Mouse (Mus musculus) cerebellum, adult 9-10 months (tissue): ENCODE results near the gene Fam117b.

Source experiments
- DNase-seq: peaks from one replicate; pipeline ENCODE4 v3.0.0; 2022

Gene Fam117b

GRCm38 (mm10) chr1:59912413-59913157, at the start of gene Fam117b:
Gene Fam117b (plus strand): TSS chr1:59913006.
- peak; percentile 98 for DNase-seq

DNA sequence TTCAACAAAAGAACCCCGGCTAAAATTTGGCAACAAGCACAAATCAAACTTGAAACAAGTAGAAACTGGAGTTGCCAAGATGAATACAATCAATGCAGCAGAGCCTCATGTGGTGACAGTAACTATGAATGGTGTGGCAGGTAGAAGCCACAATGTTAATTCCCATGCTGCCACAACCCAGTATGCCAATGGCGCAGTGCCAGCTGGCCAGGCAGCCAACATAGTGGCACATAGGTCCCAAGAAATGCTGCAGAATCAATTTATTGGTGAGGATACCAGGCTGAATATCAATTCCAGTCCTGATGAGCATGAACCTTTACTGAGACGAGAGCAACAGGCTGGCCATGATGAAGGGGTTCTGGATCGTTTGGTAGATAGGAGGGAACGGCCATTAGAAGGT, 44.8 kb upstream of the Fam117b start:
- no peak for DNase-seq

- no peak for DNase-seq
Measured at GRCm38 (mm10) chr1:59874023-59874422, 38.8 kb upstream of the Fam117b start.

- no peak for DNase-seq
Measured at GRCm38 (mm10) chr1:59878098-59878497, 34.7 kb upstream of the Fam117b start.

DNA sequence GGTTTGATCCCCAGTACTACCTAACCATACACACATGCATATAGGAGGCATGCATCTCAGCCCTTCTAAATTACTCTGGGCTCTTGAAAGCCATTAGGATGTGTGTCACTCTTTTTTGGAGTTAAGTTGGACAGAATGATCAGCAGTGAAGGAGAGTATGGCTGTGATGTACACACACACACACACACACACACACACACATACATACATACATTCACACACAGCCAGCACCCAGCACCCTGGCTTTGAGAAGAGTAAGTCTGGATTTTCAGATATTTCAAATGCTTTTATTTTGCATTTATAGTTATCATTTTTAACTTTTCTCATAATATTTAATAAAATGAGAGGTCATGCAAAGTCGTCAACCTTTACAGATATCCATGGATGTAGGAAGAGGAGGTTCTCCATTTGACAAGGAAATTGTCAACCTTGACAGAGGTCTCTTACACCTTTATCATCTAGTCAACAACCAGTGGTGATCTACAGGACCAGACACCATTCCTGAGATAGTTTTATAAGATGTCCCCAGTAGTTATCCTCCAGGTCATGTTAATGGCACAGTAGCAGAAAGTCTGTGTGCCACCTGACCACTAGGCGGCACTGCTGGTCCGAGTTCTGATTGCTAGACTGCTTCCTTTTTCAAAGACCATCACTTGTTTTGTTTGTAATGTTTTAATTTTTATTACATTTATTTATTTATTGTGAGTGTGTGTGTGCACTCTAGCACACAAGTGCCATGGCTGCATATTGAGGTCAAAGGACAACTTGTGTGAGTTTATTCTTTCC, 29.3 kb upstream of the Fam117b start:
- peak; percentile 75 for DNase-seq

GRCm38 (mm10) chr1:59886899-59887298, 25.9 kb upstream of the Fam117b start:
- no peak for DNase-seq

- DNase-seq: no peak
Measured at GRCm38 (mm10) chr1:59888018-59888417, 24.8 kb upstream of the Fam117b start.

DNA sequence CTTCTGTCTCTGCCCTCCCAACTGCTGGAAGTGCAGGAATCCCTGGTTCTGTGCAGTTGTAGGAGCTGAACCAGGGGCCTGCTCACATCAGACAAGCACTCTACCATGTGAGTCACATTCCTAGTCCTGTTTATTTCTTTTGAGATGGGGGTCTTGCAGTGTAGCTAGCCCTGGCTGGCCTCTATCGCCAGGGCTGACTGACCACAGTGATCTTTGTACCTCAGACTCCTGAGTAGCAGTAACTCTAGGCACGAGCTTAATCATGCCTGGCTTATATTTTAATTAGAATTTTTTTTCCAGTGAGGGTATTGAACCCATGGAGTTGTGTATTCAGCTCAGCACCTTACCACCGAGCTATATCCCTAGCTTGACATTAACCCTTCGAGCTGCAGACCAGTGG, 21.6 kb upstream of the Fam117b start:
- no peak for DNase-seq

DNA sequence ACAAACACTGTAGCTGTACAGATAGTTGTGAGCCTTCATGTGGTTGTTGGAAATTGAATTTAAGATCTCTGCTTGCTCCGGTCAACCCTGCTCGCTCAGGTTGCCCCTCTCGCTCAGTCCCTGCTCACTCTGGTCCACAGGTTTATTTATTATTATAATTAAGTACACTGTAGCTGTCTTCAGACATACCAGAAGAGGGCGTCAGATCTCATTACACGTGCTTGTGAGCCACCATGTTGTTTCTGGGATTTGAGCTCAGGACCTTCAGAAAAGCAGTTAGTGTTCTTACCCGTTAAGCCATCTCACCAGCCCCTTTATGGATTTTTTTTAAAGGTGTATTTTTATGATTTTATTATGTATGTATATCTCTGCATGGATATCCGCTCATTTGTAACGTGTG, 20.0 kb upstream of the Fam117b start:
- DNase-seq: no peak

GRCm38 (mm10) chr1:59894025-59894424, 18.8 kb upstream of the Fam117b start:
- no peak for DNase-seq

DNA sequence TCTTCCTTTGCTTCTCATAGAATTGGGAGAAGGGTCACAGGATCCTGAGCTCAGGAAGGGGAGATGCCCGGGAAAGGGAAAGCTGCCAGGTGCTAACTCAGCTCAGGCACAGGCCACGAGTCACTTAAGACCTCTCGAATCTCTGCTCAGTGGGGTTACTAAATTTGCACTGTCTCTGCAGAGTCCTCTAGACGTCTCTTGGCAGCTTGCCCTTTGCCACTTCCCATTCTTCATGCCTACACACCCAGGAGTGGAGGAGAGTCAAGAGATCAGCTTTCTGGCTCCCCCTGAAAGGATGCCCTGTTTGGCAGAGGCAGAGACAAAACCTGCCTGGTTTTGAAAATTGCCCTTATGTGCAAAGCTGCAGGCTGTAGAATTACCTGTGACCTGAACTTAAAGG, 17.4 kb upstream of the Fam117b start:
- no peak for DNase-seq

DNA sequence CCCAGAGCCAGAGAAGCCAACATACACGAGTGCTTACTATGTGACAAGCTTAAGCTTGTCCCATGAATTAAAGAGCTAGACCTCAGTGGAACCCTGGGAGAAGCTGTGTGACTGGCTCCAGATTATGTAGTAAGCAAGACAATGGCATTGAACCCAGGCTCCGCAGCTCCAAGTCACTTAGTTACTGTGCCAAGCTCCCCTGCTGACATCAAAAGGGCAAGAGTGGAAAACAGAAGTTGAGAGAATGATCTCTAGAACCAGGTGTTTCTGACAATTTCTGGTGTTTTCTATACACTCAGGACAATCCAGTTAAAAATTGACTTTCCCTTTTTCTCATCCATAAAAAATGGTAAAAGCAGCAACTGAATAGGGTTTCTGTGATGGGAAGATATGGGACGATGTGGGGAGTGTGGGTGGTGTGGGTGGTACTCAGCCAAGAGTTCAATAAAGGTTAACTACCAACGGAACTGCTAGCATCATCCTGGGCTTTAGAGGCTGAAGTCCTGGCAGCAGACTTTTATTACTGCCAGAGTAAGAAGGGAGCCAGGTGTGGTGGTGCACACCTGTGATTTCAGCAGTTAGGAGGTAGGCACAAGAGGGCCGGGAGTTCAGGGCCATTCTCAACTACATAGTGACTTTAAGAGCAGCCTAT, 15.5 kb upstream of the Fam117b start:
- DNase-seq: no peak

- DNase-seq: no peak
Measured at GRCm38 (mm10) chr1:59899679-59900078, 13.1 kb upstream of the Fam117b start.

DNA sequence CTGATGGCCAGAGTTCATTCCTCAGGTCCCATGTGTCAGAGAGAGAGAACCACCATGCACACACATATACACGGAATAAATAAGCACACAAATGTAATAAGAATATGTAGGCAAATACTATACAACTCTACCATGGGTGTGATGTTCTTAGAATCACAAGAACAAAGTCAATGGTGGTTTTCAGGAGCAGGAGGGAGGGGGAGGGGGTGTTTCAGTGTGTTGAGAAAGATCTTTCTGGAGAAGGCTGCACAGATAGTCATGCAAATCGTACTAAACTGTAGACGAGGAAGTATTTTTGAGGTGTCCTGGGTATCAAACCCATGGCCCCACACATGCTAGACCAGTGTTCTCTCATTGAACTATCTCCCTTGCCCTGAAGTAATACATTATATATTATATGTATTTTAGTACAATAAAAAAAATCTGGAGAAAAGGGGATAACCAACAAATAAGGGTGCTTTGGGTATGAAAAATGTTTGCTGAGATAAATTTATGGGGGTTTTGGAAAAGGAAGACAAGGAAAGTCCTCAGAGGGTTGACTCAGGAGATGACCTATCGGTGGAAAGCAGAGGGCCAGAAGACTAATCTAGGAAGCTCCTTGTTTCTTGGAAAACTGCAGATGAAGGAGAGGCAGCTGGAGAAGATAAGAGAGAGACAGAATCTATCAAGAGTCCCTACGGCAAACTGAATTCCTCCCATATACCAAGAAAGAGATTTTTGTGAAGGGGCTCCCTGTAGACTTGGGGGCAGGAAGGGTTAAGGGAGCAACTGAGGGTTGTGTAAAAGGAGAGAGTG, 11.5 kb upstream of the Fam117b start:
- no peak for DNase-seq

GRCm38 (mm10) chr1:59902634-59903033, 10.2 kb upstream of the Fam117b start:
- no peak for DNase-seq

DNA sequence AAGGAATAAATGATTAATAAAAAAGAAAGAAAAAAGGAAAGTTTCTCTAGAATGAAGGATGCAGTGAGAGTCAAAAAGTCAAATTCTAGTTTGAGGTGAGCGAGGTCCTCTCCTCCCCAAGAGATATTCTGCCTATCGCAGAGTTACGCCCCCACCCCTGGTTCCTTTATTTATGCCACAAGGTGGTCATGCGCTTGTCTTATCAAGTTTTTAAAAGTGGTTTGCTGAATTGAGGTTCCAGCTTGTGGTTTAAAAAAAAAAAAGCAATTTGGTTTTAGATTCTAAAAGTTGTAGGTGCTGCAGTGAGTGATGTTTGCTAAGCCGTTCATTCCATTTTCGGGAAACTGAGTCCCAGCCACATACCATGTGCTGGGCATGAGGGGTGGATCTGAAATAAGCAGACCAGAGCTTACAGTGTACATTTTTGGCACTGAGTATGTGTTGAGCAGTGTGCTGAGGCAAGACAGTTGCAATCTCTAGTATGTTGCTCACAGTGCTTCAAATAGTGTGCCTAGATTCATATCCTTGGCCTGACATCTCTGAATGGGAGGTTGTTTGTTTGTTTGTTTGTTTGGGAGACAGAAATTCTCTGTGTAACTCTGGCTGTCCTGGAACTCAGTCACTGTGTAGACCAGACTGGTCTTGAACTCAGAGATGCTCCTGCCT, 8.0 kb upstream of the Fam117b start:
- DNase-seq: no peak

- no peak for DNase-seq
Measured at GRCm38 (mm10) chr1:59905916-59906315, 6.9 kb upstream of the Fam117b start.

DNA sequence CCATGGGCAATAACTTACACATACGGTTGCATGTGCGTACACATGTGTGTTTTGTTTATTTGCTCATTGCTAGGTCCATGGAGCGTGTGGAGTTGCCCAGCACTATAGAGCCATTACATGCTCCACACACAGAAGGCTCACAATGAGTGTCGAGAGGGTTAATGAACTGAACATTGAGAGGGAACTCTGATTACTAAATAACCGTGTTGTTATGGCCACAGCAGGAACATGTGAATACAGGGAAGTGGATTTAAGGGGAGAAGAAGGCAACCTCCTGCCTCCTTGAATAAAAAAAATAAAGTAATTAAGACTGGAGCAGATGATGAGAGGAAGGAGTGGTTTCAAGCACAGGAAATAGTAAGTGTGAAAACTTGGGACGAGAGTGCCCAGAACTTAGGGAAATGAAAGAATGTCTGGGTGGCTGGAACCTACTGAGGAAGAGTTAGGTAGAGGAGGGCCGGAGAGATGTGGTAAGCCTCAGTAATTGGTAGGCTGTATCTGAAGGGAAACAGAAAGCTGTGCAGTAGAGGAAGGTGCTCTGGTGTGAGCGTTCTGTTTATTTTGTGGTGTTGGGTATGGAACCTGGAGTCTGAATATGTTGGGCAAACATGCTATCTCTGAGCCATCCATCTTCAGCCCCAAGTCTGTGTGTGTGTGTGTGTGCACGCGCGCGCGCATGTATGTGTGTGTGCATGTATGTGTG, 5.8 kb upstream of the Fam117b start:
- DNase-seq: no peak

GRCm38 (mm10) chr1:59907700-59908099, 5.1 kb upstream of the Fam117b start:
- no peak for DNase-seq

DNA sequence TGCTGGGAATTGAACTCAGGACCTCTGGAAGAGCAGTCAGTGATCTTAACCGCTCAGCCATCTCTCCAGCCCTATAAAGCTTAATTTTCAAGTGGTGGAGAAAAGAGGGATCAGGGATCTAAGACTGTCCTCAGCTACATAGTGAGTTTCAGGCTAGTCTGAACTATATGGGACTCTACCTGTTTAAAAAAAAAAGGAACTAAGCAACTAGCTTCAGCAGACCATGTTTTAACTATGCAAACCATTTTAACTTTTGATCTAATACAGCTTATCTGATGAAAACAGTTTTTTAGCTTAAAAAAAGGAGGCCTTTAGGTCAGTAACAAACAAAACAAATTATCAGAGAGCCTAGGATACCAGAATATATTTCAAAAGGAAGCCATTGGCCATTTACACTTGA, 1.9 kb upstream of the Fam117b start:
- DNase-seq: no peak

DNA sequence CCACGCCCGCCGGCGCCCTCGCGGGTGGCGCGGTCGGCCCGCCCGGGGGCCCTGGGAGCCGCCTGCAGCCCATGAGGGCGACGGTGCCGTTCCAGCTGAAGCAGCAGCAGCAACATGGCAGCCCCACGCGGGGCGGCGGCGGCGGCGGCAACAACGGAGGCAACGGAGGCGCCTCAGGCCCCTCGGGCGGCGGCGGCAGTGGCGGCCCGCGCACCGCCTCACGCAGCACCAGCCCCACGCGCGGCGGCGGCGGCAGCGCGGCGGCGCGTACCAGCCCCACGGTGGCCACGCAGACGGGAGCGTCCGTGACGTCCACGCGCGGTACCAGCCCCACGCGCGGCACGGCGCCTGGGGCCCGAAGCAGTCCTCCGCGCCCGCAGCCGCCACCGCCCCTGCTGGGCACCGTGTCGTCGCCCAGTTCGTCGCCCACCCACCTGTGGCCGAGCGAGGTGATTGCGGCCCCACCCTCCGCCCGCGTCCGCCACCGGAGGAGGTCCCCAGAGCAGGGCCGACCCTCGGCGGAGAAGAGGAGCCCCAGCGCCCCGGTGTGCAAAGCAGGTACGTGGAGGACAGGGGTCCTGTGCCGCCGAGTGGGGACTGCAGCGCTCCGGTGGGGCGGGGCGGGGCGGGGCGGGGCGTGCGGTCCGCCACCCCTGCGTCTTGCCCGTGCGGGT, 526 bp downstream of the Fam117b start:
- peak; percentile 75 for DNase-seq
